Mouse (Mus musculus) embryonic facial prominence, embryonic 15.5 days (tissue): ENCODE data around the gene Chchd1. TPM values are rescaled to one million over a fixed set of nuclear protein-coding genes. Genes with fewer than 3 reads are reported as not detected.
"Not testable (repeated sequence)": the region's sequence is repeated elsewhere in the genome, so short reads cannot be mapped to it uniquely, and the experiment has no call there.

Source experiments
- ATAC-seq: fragments of 200-750 bp; cut with Nextera tagmentation; 2 replicates; pipeline ENCODE4 v1.8.0; 2017; ENCODE audit warnings: low read depth, moderate TSS enrichment; ENCODE audit not compliant: insufficient number of reproducible peaks, low FRiP score, low TSS enrichment
- H3K27ac ChIP-seq: fragments of 300-500 bp; sonication (generic); replicated peaks from 2 replicates; pipeline ENCODE4 v1.5.1; 2015; ENCODE audit warnings: mild to moderate bottlenecking, inconsistent platforms
- H3K27me3 ChIP-seq: fragments of 300-500 bp; sonication (generic); 2 replicates; pipeline ENCODE4 v1.6.1; 2015; ENCODE audit warnings: inconsistent platforms
- H3K36me3 ChIP-seq: fragments of 300-500 bp; sonication (generic); 2 replicates; pipeline ENCODE4 v1.6.1; 2015; ENCODE audit warnings: mild to moderate bottlenecking, inconsistent platforms
- H3K4me1 ChIP-seq: fragments of 300-500 bp; sonication (generic); 2 replicates; pipeline ENCODE4 v1.6.1; 2015; ENCODE audit warnings: inconsistent platforms
- H3K4me2 ChIP-seq: fragments of 300-500 bp; sonication (generic); replicated peaks from 2 replicates; pipeline ENCODE4 v1.6.1; 2015; ENCODE audit warnings: mild to moderate bottlenecking, inconsistent platforms
- H3K4me3 ChIP-seq: fragments of 300-500 bp; sonication (generic); replicated peaks from 2 replicates; pipeline ENCODE4 v1.5.1; 2015; ENCODE audit warnings: mild to moderate bottlenecking, inconsistent platforms
- H3K9ac ChIP-seq: fragments of 300-500 bp; sonication (generic); 2 replicates; pipeline ENCODE4 v1.6.1; 2015; ENCODE audit warnings: inconsistent platforms
- H3K9me3 ChIP-seq: fragments of 300-500 bp; sonication (generic); replicated peaks from 2 replicates; pipeline ENCODE4 v1.6.1; 2016; ENCODE audit warnings: inconsistent platforms
- WGBS: fragments of 180-500 bp; shearing (Covaris S2); methylation state at CpG from one replicate; pipeline ENCODE4 v1.1.7; 2015; 5-methylcytosine and 5-hydroxymethylcytosine counted together
- polyA plus RNA-seq: library from polyadenylated mRNA; unstranded; fragments of >200 nt; fragmentation: Nextera tagmentation; extraction: Ambion mirVana; gene quantifications from 2 replicates; pipeline ENCODE4 v1.2.1, GENCODE M21; 2015

The Chchd1 gene
- polyA plus RNA-seq, 1 experiment from 2014 or later = 171 TPM

GRCm38 (mm10) chr14:20702096-20702740 lies 588 bp upstream of the Chchd1 start:
- Histone ChIP-seq H3K4me2 (peak overlapping the region; percentile 55), H3K27ac (peak overlapping the region; percentile 93), H3K36me3 (0 out of 2 replicates have a peak, but pooled peaks cover 5% of the 10 kb centered on the region), H3K9me3 (no peaks in the 10 kb centered on the region), H3K4me1 (peaks cover 31% of the 10 kb centered on the region), H3K4me3 (peak overlapping the region; percentile 92), H3K27me3 (no peaks in the 10 kb centered on the region), H3K9ac (peak overlapping the region; percentile 86)
- peak; percentile 45; the same call in 1 of the 2 replicates for ATAC-seq
- 7% methylated on average over 15 of the region's 15 CpGs for WGBS

DNA sequence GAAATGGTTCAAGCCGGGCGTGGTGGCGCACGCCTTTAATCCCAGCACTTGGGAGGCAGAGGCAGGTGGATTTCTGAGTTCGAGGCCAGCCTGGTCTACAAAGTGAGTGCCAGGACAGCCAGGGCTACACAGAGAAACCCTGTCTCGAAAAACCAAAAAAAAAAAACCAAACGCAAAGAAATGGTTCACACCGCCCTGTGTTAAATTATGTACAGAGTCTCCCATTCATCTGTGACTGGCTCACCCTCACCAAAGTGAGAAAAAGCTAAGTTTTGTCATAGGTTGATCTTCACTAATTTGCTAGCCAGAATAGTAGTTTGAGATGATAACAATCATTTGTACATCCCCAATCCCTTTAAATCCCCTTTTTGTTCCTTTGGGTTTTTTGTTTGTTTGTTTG lies 655 bp downstream of the Chchd1 start:
- ATAC-seq, H3K9me3 ChIP-seq, H3K36me3 ChIP-seq, H3K27me3 ChIP-seq: not testable (repeated sequence)
- H3K4me3 ChIP-seq = peak overlapping the region; percentile 92
- H3K9ac ChIP-seq = peak overlapping the region; percentile 86
- 10% methylated on average over 8 of the region's 8 CpGs for WGBS
- peaks cover 25% of the 10 kb centered on the region for H3K4me1 ChIP-seq
- H3K27ac ChIP-seq = peak overlapping the region; percentile 93
- peak overlapping the region; percentile 55 for H3K4me2 ChIP-seq

GRCm38 (mm10) chr14:20707201-20708190 lies 4.7 kb downstream of the Chchd1 start, which contains the start of gene Zswim8:
TSS of gene Zswim8 (plus strand) at chr14:20707552.
- WGBS = 1% methylated on average over 75 of the region's 80 CpGs
- H3K27me3 ChIP-seq = no peaks in the 10 kb centered on the region
- ATAC-seq = peak; percentile 93
- H3K4me2 ChIP-seq = peak within 1 kb of the TSS; percentile 75
- peak within 1 kb of the TSS; percentile 94 for H3K4me3 ChIP-seq
- H3K4me1 ChIP-seq = peaks cover 16% of the 10 kb centered on the region
- peaks cover 24% of the 10 kb centered on the region for H3K36me3 ChIP-seq
- H3K9ac ChIP-seq = peak within 1 kb of the TSS; percentile 97
- peak within 1 kb of the TSS; percentile 94 for H3K27ac ChIP-seq
- no peaks in the 10 kb centered on the region for H3K9me3 ChIP-seq

DNA sequence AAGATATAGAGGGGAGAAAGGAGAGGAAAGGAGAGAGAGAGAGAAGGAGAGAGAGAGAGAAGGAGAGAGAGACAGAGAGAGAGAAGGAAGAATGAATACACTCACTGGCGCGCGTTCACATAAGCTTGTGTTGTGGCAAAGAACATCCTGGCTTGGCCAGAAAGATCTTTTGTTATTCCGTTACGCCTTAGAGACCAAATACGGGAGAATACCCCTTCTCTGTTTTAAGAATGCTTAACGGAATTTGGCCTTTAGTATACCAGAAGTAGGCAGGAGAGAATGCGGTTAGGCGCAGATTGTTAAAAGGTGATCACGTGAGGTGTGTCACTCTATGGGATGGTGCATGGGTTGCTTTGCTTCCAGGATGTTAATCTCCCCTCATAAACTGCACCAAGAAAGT lies 5.4 kb downstream of the Chchd1 start:
- 4% methylated on average over 10 of the region's 10 CpGs for WGBS
- H3K27ac ChIP-seq = peak overlapping the region; percentile 94
- H3K36me3 ChIP-seq = peaks cover 32% of the 10 kb centered on the region
- peaks cover 16% of the 10 kb centered on the region for H3K4me1 ChIP-seq
- H3K9ac ChIP-seq = peak overlapping the region; percentile 97
- peak overlapping the region; percentile 94 for H3K4me3 ChIP-seq
- H3K9me3 ChIP-seq = no peaks in the 10 kb centered on the region
- no peaks in the 10 kb centered on the region for H3K27me3 ChIP-seq
- peak overlapping the region; percentile 75 for H3K4me2 ChIP-seq
- no peak for ATAC-seq

- Histone ChIP-seq H3K4me3 (no peak overlapping the region), H3K27me3 (no peaks in the 10 kb centered on the region), H3K4me2 (no peak overlapping the region), H3K27ac (no peak overlapping the region), H3K9me3 (no peaks in the 10 kb centered on the region), H3K9ac (no peak overlapping the region), H3K4me1 (peaks cover 8% of the 10 kb centered on the region), H3K36me3 (peaks cover 87% of the 10 kb centered on the region)
- ATAC-seq = no peak
- whole genome bisulfite sequencing = 81% methylated on average over 11 of the region's 11 CpGs
Observed at GRCm38 (mm10) chr14:20713832-20714231, 11.0 kb downstream of the Chchd1 start.

DNA sequence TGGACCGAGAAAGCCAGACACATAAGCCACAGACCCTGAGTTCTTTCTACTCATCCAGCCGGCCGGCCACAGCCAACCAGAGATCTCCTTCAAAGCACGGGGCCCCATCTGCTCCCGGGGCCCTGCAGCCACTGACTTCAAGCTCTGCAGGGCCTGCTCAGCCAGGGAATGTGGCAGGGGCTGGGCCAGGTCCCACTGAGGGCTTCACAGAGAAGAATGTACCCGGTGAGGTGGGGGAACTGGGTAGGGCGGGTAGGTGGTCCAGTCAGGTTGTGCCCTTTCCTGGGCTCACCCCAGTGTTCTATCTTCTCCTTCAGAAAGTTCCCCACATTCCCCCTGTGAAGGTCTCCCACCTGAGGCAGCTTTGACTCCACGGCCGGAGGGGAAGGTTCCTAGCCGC lies 15.6 kb downstream of the Chchd1 start:
- H3K27ac ChIP-seq = no peak overlapping the region
- H3K27me3 ChIP-seq = no peaks in the 10 kb centered on the region
- no peak for ATAC-seq
- H3K36me3 ChIP-seq = peaks cover 98% of the 10 kb centered on the region
- no peak overlapping the region for H3K4me3 ChIP-seq
- no peaks in the 10 kb centered on the region for H3K9me3 ChIP-seq
- H3K9ac ChIP-seq = no peak overlapping the region
- H3K4me2 ChIP-seq = no peak overlapping the region
- no peaks in the 10 kb centered on the region for H3K4me1 ChIP-seq
- 91% methylated on average over 10 of the region's 10 CpGs for WGBS

- WGBS = 80% methylated on average over 12 of the region's 12 CpGs
- Histone ChIP-seq H3K9ac (no peak overlapping the region), H3K4me3 (no peak overlapping the region), H3K4me1 (no peaks in the 10 kb centered on the region), H3K4me2 (no peak overlapping the region), H3K9me3 (no peaks in the 10 kb centered on the region), H3K36me3 (peaks cover 97% of the 10 kb centered on the region), H3K27me3 (no peaks in the 10 kb centered on the region), H3K27ac (no peak overlapping the region)
- ATAC-seq = no peak
Observed at GRCm38 (mm10) chr14:20719767-20720166, 17.0 kb downstream of the Chchd1 start.

GRCm38 (mm10) chr14:20721371-20721770 lies 18.6 kb downstream of the Chchd1 start:
- Histone ChIP-seq H3K4me3 (no peak overlapping the region), H3K36me3 (peaks cover 96% of the 10 kb centered on the region), H3K27ac (no peak overlapping the region), H3K4me1 (no peaks in the 10 kb centered on the region), H3K27me3 (no peaks in the 10 kb centered on the region), H3K9ac (no peak overlapping the region), H3K4me2 (no peak overlapping the region), H3K9me3 (no peaks in the 10 kb centered on the region)
- no peak for ATAC-seq
- WGBS = 77% methylated on average over 4 of the region's 4 CpGs

GRCm38 (mm10) chr14:20723006-20723405 lies 20.2 kb downstream of the Chchd1 start:
- Histone ChIP-seq H3K27me3 (no peaks in the 10 kb centered on the region), H3K4me3 (no peak overlapping the region), H3K27ac (no peak overlapping the region), H3K9ac (no peak overlapping the region), H3K4me1 (no peaks in the 10 kb centered on the region), H3K9me3 (no peaks in the 10 kb centered on the region), H3K36me3 (peaks cover 93% of the 10 kb centered on the region), H3K4me2 (no peak overlapping the region)
- 91% methylated on average over 12 of the region's 12 CpGs for WGBS
- no peak for ATAC-seq

- Histone ChIP-seq H3K27me3 (no peaks in the 10 kb centered on the region), H3K4me2 (no peak overlapping the region), H3K27ac (no peak overlapping the region), H3K4me1 (no peaks in the 10 kb centered on the region), H3K9ac (no peak overlapping the region), H3K4me3 (no peak overlapping the region), H3K9me3 (no peaks in the 10 kb centered on the region), H3K36me3 (peaks cover 93% of the 10 kb centered on the region)
- WGBS = 16% methylated on average over 5 of the region's 5 CpGs
- no peak for ATAC-seq
Observed at GRCm38 (mm10) chr14:20724043-20724442, 21.2 kb downstream of the Chchd1 start.

GRCm38 (mm10) chr14:20725660-20726339 lies 23.0 kb downstream of the Chchd1 start:
- 78% methylated on average over 6 of the region's 6 CpGs for WGBS
- Histone ChIP-seq H3K4me2 (no peak overlapping the region), H3K36me3 (peaks cover 94% of the 10 kb centered on the region), H3K9me3 (no peaks in the 10 kb centered on the region), H3K27me3 (no peaks in the 10 kb centered on the region), H3K4me3 (no peak overlapping the region), H3K4me1 (no peaks in the 10 kb centered on the region), H3K9ac (no peak overlapping the region), H3K27ac (no peak overlapping the region)
- no peak for ATAC-seq
